Mouse (Mus musculus) limb, embryonic 14.5 days (tissue): Measurements from ENCODE around the gene Ppp1r1a. TPM values are rescaled to one million over a fixed set of nuclear protein-coding genes. Genes with fewer than 3 reads are reported as not detected.

Experiments used
- ATAC-seq: fragments of 200-750 bp; cut with Nextera tagmentation; 2 replicates; pipeline ENCODE4 v1.8.0; 2017; ENCODE audit warnings: low read depth, moderate number of reproducible peaks, moderate TSS enrichment; ENCODE audit not compliant: low FRiP score
- DNase-seq: peaks from one replicate; pipeline ENCODE4 v3.0.0-alpha.2; 2015; ENCODE audit warnings: low spot score
- H3K27ac ChIP-seq: fragments of 300-500 bp; sonication (generic); replicated peaks from 2 replicates; pipeline ENCODE4 v1.5.1; 2014; ENCODE audit warnings: low read depth, mild to moderate bottlenecking, low read length, moderate library complexity, mixed read lengths
- H3K27me3 ChIP-seq: fragments of 300-500 bp; sonication (generic); 2 replicates; pipeline ENCODE4 v1.6.1; 2014; ENCODE audit warnings: low read length, mixed read lengths; ENCODE audit not compliant: control insufficient read depth, insufficient read depth
- H3K36me3 ChIP-seq: fragments of 300-500 bp; sonication (generic); 2 replicates; pipeline ENCODE4 v1.6.1; 2014; ENCODE audit warnings: mild to moderate bottlenecking, low read length, moderate library complexity, mixed read lengths; ENCODE audit not compliant: control insufficient read depth, insufficient read depth
- H3K4me1 ChIP-seq: fragments of 300-500 bp; sonication (generic); 2 replicates; pipeline ENCODE4 v1.6.1; 2014; ENCODE audit warnings: antibody characterized with exemption, low read length, mixed read lengths; ENCODE audit not compliant: control insufficient read depth, insufficient read depth
- H3K4me2 ChIP-seq: fragments of 300-500 bp; sonication (generic); replicated peaks from 2 replicates; pipeline ENCODE4 v1.6.1; 2014; ENCODE audit warnings: low read depth, mild to moderate bottlenecking, low read length, moderate library complexity; ENCODE audit not compliant: severe bottlenecking
- H3K4me3 ChIP-seq: fragments of 300-500 bp; sonication (generic); replicated peaks from 2 replicates; pipeline ENCODE4 v1.5.1; 2014; ENCODE audit warnings: low read length
- H3K9ac ChIP-seq: fragments of 300-500 bp; sonication (generic); 2 replicates; pipeline ENCODE4 v1.6.1; 2014; ENCODE audit warnings: mild to moderate bottlenecking, low read depth, low read length, moderate library complexity; ENCODE audit not compliant: severe bottlenecking
- H3K9me3 ChIP-seq: fragments of 300-500 bp; sonication (generic); 2 replicates; pipeline ENCODE4 v1.6.1; 2016; ENCODE audit warnings: low read length; ENCODE audit not compliant: control insufficient read depth
- POLR2A ChIP-seq: fragments of 200-500 bp; IDR thresholded peaks from 2 replicates; pipeline ENCODE4 v1.8.0; 2012; ENCODE audit warnings: inconsistent platforms, mild to moderate bottlenecking, moderate library complexity, borderline replicate concordance; ENCODE audit not compliant: insufficient read depth, insufficient read length; ENCODE audit errors: extremely low read depth
- WGBS: fragments of 180-500 bp; shearing (Covaris S2); extraction: QIAGEN DNeasy Blood & Tissue Kit; methylation state at CpG from one replicate; pipeline ENCODE4 v1.1.7; 2014; 5-methylcytosine and 5-hydroxymethylcytosine counted together
- polyA plus RNA-seq, 2 experiments: library from polyadenylated mRNA; depleted of rRNA in 1 of 2; stranded (reverse) in 1 of 2; unstranded in 1 of 2; fragments of >200 nt; fragmentation: Nextera tagmentation in 1 of 2; extraction: Ambion mirVana in 1 of 2; gene quantifications; 2 replicates each; pipeline versions ENCODE4 v1.2.1 to v1.2.3; 2012 to 2014

Gene Ppp1r1a
- polyA plus RNA-seq, 2 experiments: 6.3 to 9.6 TPM

- Histone ChIP-seq H3K27me3 (no peaks in the 10 kb centered on the region), H3K9ac (no peak overlapping the region), H3K36me3 (no peaks in the 10 kb centered on the region), H3K4me2 (no peak overlapping the region), H3K27ac (no peak overlapping the region), H3K4me1 (peaks cover 4% of the 10 kb centered on the region; the same call in 1 of the 2 replicates), H3K9me3 (no peaks in the 10 kb centered on the region), H3K4me3 (no peak overlapping the region)
- WGBS: 65% methylated on average over 10 of the region's 10 CpGs
- ATAC-seq: no peak
- no peak for DNase-seq
- TF ChIP-seq POLR2A: no peak
These were observed 41.3 kb downstream of the Ppp1r1a start for GRCm38 (mm10) chr15:103496204-103497140.

DNA sequence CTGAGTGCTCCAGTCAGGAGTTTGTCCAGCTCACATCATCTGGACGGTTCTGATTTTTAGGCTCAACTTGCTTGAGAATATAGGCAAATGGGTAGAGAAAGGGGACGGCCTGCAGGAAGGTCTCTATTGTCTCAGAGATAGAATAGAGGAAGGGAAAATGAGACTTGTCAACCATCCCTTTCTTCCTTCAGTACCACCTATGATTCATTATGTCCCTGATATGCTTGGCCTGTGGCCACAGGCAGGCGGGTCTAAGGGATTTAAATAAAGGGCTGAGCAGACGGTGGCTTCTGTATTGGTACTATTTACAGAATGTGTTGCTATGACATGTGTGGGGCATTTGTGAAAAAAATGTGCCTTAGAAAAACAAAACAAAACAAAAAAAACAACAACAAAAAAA lies 49.5 kb downstream of the Ppp1r1a start:
- Histone ChIP-seq H3K9ac (no peak overlapping the region), H3K27ac (no peak overlapping the region), H3K4me1 (peaks cover 5% of the 10 kb centered on the region; the same call in 1 of the 2 replicates), H3K27me3 (no peaks in the 10 kb centered on the region), H3K36me3 (no peaks in the 10 kb centered on the region), H3K4me3 (no peak overlapping the region), H3K9me3 (no peaks in the 10 kb centered on the region), H3K4me2 (no peak overlapping the region)
- no peak for ATAC-seq
- DNase-seq: no peak
- no peak for TF ChIP-seq POLR2A
- WGBS: 60% methylated on average over 4 of the region's 4 CpGs

DNA sequence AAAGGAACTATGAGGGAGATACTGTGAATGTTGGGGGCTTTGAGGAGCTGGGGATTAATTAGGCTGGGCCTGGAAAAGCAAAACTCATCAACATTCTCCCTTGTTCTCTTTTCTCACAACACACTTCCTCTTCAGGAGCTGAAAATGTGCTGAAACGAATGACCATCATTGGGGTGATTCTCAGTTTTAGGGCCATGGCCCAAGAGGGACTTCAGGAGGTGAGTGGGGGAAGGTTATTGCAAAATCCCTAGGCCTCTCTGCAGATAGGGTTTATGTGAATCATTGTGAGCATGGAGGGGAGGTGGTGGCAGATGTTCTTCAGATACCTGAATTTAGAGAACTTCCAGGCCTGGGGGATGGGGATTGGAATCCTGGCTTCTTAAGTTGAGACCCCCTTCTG lies 51.1 kb downstream of the Ppp1r1a start:
- no peak overlapping the region for H3K4me3 ChIP-seq
- no peak overlapping the region for H3K9ac ChIP-seq
- H3K4me2 ChIP-seq: no peak overlapping the region
- WGBS: 36% methylated on average over 1 of the region's 1 CpGs
- H3K27ac ChIP-seq: no peak overlapping the region
- no peaks in the 10 kb centered on the region for H3K27me3 ChIP-seq
- DNase-seq (no peak), ATAC-seq (no peak)
- H3K9me3 ChIP-seq: no peaks in the 10 kb centered on the region
- H3K36me3 ChIP-seq: no peaks in the 10 kb centered on the region
- TF ChIP-seq POLR2A: no peak
- peaks cover 5% of the 10 kb centered on the region; the same call in 1 of the 2 replicates for H3K4me1 ChIP-seq

DNA sequence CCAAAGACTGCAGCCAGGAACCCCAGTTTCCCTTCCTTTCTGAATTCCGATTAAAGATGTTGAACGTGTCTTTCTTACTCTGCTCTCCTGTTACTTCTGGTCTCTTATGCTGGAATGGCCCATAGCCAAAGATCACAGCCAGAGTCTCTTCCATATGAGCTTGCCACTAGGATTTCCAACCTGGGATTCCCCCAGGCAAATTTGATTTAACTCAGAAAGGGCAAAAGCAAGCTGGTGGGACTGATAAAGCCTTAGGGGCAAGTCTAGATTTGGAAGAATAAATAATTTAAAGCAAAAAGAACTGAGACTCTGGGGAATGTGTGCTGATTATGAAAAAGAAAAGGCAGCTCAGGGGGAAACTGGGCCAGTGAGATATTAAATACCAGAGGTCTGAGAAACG lies 52.7 kb downstream of the Ppp1r1a start:
- H3K27ac ChIP-seq: no peak overlapping the region
- DNase-seq (no peak), ATAC-seq (no peak)
- peaks cover 5% of the 10 kb centered on the region; the same call in 1 of the 2 replicates for H3K4me1 ChIP-seq
- no peak overlapping the region for H3K4me3 ChIP-seq
- H3K9ac ChIP-seq: no peak overlapping the region
- no peak for TF ChIP-seq POLR2A
- no peaks in the 10 kb centered on the region for H3K36me3 ChIP-seq
- no peaks in the 10 kb centered on the region for H3K27me3 ChIP-seq
- H3K9me3 ChIP-seq: no peaks in the 10 kb centered on the region
- 39% methylated on average over 3 of the region's 3 CpGs for WGBS
- no peak overlapping the region for H3K4me2 ChIP-seq

GRCm38 (mm10) chr15:103484490-103484889 lies 53.3 kb downstream of the Ppp1r1a start:
- no peak overlapping the region for H3K4me2 ChIP-seq
- peaks cover 5% of the 10 kb centered on the region; the same call in 1 of the 2 replicates for H3K4me1 ChIP-seq
- no peak overlapping the region for H3K9ac ChIP-seq
- no peaks in the 10 kb centered on the region for H3K9me3 ChIP-seq
- no peak overlapping the region for H3K4me3 ChIP-seq
- no peak for TF ChIP-seq POLR2A
- no peak for ATAC-seq
- no peak overlapping the region for H3K27ac ChIP-seq
- no peak for DNase-seq
- H3K36me3 ChIP-seq: no peaks in the 10 kb centered on the region
- no peaks in the 10 kb centered on the region for H3K27me3 ChIP-seq
- WGBS: 14% methylated on average over 2 of the region's 2 CpGs
